Mouse (Mus musculus): Measurements from ENCODE around the gene Tmem131l.

DNA sequence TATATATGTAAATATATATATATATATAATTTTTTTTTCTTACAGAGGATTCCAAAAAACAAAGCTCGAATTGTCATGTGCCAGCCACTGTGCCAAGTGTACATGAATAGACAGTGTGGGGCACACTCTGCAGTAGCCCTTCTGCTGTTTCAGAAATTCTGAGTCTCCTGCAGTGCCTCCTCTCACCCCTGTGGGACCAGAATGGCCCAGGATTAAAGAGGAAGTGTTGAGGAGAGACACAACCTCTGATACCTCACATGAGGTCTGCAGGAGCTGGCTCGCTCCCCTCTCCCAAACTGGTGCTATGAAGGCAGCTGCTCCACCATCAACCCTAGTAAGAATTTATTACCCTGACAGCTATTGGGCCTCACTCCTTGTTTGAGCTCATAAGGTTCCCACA is 190.6 kb downstream of the Tmem131l start:
- TF ChIP-seq CTCF (IDR thresholded peaks at IDR 0.05; ENCODE audit: borderline replicate concordance, extremely low read depth, insufficient read depth, insufficient read length) (no peak), POLR2A (IDR thresholded peaks at IDR 0.05; ENCODE audit: borderline replicate concordance, extremely low read depth, insufficient read depth, insufficient read length, poor library complexity, severe bottlenecking) (no peak)
